Mouse (Mus musculus) ovary, postnatal 36 days (tissue): ENCODE measurements at regions not wholly inside any gene's neighbourhood (a gene's known extent, or its start where the extent isn't known, plus 50 kb on each side); places are given as distances from the start of the nearest gene placed in this dataset.
"Not testable (repeated sequence)": the region's sequence is repeated elsewhere in the genome, so short reads cannot be mapped to it uniquely, and the experiment has no call there.

Source experiments
- DNase-seq: peaks from one replicate; pipeline ENCODE4 v3.0.0; 2022; ENCODE audit warnings: low spot score, mixed read lengths

DNA sequence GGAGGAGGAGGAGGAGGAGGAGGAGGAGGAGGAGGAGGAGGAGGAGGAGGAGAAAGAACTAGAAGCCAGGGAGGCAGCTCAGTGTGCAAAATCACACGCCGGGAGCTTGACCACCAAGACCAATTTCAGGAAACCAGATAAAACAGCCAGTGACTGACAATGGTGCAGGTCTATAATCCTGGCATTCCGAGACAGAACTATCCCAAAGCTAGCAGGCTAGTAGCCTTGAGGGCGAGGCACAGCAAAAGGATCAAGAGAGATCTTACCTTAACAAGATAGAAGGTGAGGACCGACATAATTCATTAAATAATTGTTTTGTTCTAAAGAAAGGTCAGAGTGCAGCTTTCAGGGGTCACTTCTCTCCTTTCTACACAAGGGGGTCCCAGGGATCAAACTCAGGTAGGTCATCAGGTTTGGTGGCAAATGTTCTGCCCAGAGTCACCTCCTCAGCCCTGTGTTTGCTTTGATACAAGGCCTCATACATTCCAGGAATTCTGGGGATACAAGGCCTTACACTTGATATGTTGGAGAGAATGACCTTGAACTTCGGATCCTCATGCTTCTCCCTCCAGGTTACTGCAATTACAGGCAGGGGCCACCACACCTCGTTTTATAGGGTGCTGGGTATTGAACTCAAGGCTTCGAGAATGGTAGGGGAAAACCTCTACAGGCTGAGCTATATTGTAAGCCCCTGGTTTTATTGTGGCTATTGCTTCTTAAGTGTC lies 54.2 kb upstream of the Jarid2 start:
- DNase-seq = no peak

DNA sequence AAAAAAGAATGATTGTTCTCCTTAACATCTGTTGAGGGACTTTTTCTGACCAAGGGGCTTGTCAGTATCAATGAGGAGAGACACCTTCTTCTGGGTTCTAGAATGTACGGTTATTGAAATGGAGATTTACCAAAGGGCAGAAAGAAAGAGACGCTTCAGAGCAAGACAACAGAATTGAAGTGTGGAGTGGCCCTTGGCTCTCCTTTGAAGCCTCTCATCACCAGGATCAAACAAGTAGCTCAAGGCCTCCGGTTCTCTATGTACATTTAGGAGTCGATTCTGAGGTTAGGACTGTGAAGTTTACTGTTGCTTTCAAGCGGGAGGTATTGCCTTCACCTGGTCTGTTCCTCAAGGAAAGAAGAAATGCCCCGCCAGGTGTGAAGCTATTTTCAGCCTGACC lies 53.2 kb upstream of the Jarid2 start:
- no peak for DNase-seq

DNA sequence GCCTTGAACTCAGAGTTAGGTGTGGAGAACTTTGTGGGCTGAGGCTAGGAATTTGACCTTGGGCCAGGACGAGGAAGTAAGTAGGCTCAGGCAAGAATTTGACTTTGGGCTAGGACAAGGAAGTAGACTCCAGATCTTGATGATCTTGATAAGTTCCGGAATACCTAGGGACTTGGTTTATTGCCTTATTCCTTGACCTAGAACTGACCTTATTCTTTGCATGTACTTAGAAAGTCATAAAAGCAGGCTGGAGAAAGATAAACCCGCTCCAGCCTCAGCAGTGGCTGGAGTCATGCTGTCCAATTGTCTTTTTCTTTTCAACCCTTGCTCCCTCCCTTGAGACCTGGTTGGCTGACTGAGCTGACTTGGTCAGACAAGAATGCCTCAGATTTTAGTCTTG lies 51.2 kb upstream of the Jarid2 start:
- no peak for DNase-seq

DNA sequence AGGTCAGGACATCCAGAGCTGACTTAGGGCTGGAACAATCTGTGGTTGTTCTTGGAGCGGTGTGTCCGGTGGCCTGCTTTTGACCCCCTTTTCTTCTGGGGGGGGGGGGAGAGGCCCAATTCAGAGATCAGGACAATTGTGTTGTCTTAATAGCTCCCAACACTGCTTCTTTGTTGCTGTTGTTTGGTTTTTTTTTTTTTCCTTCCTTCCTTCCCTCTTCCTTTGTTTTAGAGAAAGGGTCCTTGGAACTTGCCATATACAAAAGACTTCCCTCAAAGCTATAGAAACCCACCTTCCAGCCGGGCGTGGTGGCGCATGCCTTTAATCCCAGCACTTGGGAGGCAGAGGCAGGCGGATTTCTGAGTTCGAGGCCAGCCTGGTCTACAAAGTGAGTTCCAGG lies 49.8 kb upstream of the Jarid2 start:
- DNase-seq = not testable (repeated sequence)
